Mouse (Mus musculus): ENCODE measurements around the gene Plppr3.

The Plppr3 gene

DNA sequence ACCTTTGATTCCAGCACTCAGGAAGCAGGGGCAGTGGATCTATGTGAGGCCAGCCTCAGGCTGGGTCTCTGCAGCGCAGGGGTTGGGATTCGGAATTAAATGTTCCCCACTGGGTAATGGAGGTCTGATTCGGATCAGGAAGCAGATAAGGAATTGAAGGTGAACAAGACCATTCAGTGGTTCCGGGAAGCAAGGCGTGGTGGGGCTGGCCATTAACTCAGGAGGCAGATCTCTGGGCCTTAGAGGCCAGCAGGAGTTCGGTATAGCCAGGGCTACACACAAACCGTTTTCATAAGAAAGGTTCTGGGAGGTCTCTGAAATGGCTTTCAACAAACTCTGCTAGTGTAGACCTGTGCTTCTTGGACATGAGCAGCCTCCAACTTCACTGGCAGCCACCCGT, 21.6 kb downstream of the Plppr3 start:
- DNase-seq (ENCODE audit: low spot score in 2 of 2) = no peak

DNA sequence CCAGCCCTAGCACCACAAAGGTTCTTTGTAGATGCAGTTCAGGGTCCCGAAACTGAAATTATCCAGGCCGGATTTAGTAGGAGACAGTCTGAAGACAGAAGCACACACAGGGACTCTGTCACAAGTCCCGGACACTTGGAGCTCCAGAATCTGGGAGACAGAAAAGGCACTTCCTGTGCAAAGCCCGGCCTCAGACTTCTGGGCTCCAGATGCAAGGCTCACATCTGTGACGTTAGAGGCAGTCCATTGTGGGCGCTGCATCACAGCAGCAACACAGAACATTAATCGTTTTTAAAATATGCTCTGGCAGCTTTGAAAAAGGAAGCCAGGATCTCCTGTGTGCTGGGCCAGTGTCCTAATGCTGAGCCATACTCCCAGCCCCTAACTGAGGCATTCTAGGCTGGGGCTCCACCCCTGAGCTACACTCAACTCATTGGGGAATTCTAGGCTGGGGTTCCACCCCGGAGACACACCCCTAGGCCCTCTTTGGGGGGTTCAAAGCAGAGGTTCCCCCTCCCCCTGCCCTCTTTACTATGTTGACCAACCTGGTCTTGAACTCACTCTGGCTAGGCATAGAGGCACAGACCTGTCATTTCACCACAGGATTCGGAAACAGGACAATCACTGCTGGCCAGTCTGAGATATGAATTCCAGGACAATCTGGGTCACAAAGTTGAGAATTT, 22.2 kb downstream of the Plppr3 start:
- DNase-seq (ENCODE audit: low spot score in 2 of 2) = no peak

DNA sequence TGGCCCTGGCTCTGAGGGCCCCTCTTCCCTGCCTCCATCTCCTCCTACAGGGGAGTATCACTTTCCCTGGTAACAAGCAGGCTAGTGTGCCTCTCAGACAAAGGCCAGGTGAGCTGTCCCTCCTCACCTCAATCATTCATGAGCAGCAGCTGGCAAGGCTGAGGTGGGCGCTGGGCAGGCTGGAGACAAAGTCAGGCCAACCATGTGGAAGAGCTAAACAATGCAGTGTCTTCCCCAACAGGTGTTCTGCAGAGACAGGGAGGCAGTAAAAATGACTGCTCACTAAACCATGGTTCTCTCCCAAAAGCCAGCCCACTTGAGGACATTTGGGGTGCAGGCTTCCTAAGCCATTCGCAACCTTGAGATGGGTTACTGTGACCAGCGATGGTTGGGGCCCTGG, 22.8 kb downstream of the Plppr3 start:
- DNase-seq (ENCODE audit: low spot score in 2 of 2) = no peak

DNA sequence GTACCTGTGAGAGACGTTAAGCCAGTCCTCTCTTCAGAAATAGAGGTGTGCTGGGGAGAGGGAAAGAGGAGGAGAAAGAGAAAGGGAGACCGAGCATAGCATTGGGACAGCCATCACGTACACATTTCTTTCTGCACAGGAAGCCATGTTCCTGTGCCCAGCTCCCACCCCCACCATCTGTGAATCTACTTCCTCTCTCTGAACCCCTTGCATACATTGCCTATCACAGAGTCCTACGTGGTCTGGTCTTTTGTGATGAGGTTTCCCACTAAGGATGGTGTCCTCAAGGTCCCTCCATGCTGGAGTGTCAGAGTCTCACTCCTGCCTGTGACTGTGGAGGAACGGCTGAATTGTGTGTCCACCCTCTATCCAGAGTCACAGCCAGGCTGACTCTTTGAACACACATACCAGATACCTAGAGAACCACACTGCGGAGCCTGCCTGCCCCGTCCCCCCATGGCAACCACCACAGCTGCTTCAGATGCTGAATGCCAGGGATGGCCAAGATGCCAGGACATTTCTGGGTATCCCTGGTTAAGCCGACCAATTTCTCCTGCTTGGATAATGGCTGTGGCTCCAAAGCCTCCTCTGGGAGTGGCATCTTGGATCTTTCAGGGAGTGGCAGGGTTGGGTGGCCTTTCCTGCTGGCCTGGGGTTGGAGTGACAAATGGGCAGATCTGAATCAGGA, 24.3 kb downstream of the Plppr3 start:
- DNase-seq (ENCODE audit: low spot score in 2 of 2) = no peak

DNA sequence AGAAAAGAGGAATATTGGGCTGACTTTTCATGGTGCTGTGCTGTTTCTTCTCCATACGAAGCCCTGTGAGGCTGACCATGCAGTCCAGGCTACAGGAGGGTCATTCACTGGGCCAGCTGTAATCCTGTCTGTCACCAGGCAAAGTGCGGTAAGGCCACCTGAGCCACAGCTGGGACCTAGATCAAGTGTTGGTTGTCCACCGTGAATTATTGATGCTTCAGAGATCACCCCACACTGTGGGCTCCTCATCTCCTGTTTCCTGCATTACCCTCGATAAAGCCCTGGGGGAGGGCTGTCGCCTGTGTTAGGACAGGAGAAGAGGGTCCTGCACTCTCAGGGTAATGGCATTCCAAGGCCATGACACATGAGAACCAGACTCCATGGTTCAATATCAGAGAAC, 27.9 kb downstream of the Plppr3 start:
- no peak for DNase-seq (ENCODE audit: low spot score in 2 of 2)

DNA sequence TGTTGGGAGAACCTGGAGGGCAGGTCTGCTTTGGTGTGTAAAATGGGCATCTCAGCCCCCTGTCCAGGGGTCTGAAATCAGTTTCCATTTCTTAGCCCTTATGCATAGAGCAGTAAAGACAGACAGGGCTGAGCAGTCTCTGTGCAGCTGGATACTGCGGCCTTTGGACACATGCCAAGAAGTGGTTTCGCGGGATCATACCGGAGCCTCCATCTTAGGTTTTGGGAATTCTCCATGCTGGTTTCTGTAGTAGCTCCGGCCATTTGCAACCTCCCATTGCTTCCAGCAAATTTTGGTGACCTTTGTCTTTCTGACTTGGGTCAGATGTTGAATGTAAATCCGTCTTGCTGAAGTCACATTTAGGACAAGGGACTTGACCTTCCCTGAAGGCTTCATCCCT, 31.0 kb downstream of the Plppr3 start:
- DNase-seq (ENCODE audit: low spot score in 2 of 2) = no peak

DNA sequence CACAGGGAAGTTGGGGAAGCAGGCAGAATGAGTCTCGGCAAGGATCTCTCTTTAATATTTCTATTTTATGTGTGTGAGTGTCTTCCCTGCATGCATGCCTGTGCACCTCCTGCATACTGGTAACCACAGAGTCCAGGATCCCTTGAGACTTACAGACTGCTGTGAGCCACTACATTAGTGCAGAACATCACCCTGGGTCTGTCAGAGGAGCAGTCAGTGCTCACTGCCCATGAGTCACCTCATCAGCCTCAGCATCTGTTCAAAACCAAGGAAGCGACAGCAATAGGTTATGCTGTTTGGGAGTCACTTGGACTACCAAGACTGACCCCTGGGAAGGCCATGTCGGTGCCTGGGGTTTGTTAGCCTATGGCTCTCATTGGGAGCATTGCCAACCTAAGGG, 32.1 kb downstream of the Plppr3 start:
- no peak for DNase-seq (ENCODE audit: low spot score in 2 of 2)

DNA sequence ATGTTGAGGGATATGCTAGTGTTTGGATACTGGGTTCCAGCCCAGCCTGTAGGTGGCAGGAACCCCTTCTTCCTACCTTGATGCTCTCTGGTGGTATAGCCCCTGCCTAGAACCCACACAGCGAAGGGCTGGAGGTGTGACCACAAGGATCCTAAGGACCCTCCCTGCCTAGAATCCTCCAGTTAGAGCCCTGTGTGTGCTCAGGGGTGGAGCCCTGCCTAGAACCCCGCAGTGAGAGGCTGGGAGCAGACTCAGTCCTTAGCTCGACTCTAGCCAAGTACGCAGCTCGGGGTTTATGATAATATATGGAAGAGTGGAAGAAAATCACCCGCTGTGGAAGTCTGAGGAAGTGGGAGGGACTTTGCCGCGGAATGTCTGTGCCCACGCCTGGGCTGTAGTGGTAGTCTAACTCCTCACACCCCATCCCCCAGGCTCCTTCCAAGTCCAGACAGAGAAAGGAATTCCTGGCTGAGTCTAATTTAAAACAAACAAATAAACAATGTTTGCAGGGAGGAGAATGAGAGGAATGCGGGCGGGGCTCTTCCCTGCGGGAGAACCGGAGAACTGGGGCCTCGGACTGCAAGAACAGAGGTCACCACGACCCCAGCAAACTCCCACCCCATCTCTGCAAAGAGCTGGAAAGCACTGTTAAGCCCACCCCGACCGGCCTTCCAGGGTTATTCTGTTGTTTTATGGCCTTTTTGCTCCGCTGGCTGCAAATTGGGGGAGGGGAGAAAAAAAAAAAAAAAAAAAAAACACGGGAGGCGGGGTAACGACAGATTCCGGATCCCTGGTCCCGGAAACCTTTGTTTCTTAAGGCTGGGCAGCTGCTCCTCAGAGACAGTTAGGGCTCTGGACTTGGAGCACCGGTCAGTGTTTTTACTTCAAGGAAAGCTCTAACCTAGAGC, 33.5 kb downstream of the Plppr3 start:
- DNase-seq (ENCODE audit: low spot score in 2 of 2) = peak; percentile 58 to 76

DNA sequence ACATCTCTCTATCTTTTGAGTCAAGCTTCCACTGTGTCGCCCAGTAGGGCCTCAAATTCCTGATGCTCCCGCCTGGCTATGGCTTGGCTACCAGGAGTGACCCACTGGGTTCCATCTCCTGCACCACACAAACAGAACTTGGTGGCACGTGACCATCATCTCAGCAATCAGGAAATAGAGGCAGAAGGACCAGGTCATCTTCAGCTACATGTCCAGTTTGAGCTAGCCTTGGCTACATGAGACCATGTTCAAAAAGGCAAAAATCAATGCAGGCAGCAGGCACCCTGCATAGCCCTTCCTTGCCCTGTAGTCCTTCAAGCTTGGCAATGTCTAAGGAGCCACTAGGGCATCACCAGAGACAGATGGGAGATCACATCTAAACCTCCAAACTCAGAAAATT, 34.3 kb downstream of the Plppr3 start:
- DNase-seq (ENCODE audit: low spot score in 2 of 2) = no peak

DNA sequence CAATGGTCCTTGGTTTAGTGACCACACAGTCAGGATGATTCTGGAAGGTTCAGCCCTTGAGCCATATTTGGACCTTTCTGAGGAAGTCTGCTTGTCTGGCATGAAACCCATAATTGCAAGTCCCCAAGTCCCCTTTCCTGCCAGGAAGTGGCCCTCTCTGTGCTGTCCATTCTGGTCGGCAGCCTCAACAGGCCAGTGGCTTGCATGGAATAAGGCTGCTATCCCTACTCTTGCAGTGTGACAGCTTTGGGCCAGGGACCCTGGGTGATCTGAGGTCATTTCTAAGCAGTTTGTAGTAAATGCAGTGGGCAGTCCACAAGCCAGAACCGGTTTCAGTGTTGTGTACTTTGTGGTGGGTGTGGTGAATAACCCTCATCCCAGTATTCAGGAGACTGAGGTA, 36.3 kb downstream of the Plppr3 start:
- DNase-seq (ENCODE audit: low spot score in 2 of 2) = no peak

DNA sequence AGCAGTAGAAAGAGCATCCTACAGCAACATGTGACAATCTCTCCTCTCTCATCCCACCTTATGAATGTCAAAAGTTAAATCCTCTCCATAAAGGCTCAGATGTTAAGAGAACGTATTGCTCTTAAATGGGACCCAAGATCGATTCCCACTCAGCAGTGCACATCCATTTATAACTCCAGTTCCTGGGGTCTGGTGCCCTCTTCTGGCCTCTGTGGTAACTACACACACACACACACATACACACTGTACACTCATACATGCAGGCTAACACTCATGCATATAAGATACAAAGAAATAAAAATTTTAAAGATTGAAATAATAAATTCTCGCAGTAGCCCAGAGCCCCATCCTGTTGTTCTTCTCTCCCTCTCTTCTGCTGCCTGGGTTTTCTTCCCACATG, 37.5 kb downstream of the Plppr3 start:
- no peak for DNase-seq (ENCODE audit: low spot score in 2 of 2)

DNA sequence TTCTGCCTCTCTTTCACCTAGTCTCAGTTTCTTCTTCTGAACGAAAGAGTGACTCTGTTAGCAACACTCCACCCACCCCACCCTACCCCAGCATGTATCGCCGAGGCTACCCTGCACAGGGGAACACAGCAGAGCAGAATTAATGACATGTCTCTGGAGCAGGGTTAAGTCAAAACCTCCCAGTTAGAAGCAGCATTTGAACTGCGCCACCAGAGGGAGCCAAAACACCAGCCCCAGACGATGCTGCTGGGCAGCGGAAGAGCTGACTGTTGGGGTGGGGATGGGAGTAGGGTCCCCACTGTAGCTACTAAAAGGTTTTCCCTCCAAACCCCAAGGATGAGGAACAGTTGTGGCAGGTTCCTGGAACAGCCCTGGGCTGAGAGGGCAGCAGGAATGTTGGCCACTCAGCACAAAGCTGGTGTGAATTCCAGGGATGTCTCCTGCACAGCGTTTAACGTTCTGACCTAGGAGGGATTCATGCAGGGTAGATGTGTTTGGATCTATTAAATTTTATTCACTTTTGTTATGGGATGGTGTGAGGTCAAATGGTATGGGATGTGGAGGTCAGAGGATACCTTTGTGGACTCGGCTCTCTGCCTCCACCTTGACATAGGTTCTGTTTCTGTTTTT, 39.5 kb downstream of the Plppr3 start:
- peak in 1 of 2 experiments; percentile 59 for DNase-seq (ENCODE audit: low spot score in 2 of 2)

DNA sequence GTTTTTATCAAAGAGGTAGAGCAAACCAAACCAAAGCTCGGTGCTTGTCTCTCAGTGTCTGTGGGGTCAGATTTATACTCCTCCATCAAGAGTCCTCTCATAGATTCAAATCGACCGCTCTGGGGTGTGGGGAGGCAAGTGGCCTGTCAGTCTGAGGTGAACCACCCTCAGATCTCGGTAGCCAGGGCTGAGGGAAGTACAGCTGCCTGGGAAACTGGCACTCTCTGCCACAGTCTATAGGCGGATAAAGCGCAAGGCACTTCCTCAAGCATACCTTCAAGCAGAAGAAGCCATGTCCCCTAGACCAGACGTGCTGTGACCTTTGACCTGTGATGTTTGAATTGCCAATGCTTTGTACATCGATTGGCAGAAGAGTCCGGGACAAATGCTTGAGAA, 41.6 kb downstream of the Plppr3 start:
- DNase-seq (ENCODE audit: low spot score in 2 of 2) = no peak

DNA sequence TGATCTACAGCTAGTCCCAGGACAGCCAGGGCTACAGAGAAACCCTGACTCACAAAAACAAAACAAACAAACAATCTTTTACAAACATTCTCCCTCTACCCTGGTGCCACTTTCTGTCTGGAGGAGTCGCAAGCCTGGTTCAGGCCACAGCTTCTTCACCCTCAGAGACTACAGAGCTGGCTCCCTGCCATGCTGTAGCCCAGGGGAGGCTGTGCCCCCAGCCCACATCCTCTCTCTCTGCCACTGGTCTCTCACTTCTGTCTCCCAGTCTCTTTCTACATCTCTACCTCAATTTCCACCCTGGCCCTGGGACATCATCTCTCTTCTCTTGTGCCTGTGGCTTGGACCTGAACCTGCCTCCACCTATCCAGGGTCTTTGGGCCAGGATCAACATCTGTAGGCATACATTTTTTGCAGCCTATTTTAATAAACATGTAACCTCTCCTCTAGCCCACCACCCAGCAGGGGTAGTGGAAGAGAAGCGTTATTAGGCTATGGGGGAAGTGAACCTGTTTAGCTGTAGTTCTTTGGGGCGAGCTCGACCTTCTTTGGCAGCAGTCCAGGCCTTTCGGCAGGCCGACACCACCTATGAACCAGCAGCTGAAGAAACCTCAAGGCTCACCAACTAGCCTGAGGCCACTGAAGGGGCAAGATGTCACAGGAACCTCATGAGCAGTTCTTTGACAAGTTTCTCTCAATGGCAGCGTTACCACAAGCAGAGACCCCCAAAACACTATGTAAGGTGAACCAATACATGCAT, 42.2 kb downstream of the Plppr3 start:
- DNase-seq (ENCODE audit: low spot score in 2 of 2) = no peak

DNA sequence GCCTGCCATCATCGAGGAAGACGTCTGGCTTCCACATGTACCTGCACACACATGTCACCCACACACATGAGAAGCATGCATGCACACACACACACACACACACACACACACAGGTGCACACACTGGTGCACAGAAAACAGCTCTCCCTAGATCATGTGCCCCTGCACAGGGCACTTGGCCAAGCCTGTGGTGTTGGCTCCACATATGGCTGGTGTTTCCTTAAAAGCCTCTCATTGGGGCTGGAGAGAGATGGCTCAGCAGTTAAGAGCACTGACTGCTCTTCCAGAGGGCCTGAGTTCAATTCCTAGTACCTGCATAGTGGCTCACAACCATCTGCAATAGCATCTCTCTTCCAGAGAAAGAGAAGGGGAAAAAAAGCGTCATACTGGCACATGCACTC, 42.9 kb downstream of the Plppr3 start:
- no peak for DNase-seq (ENCODE audit: low spot score in 2 of 2)

DNA sequence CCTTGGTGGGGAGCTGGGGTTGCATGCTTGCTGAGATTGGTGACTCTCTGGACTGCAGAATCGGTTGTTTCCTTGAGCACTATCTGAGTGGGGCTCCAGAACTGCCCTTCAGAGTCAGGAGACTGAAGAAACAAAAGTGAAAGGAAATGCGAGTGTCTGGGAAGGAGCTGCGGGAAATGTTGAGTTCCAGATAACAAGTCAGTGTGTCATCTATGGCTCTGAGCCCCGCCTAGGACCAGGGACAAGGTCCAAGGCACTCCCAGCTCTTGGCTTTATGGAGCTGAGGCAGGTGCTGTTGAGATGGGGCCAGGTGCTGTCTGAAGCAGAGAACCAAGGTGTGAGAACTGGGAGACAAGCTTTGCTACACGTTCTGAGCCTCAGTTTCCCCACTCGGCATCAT, 50.0 kb downstream of the Plppr3 start:
- DNase-seq (ENCODE audit: low spot score in 2 of 2) = no peak

DNA sequence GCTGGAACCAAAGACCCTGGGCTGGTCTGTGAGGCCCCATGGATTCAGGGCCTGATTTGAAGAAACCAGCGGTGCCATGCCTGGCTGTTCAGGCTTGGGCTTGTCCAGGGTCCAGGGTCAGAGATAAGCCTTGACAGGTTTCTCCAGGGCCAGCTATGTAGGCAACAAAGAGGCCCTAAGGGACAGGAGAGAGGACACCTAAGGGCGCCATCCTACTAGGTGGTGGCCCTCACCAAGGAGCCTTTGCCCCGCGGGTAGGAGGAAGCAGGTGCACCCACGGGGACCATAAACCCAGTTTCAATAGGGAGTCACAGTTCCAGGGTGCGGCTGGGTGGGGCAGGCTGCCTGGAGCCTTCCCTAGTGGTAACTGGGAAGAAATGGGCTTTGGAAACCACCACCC, 51.4 kb downstream of the Plppr3 start:
- no peak for DNase-seq (ENCODE audit: low spot score in 2 of 2)

DNA sequence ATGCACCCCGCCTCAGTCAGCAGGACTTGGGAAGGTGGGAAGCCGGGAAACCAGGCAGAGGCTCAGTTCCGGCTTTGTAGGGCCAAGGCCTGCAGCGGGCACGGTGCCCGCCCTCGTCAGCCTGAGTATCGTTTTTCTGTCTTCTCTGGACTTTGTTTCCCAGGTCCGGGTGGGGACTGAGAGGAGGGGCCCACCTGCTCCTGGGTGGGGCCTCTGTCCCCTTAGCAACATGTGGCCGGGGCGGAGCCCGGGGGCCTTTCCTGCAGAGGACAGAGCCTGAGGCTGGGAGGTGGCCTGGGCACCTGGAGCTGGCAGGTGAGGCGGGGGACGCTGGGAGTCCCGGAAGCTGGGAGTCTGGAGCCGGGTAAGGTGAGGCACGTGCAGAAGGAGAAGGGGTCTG, 52.1 kb downstream of the Plppr3 start:
- DNase-seq (ENCODE audit: low spot score in 2 of 2) = no peak

DNA sequence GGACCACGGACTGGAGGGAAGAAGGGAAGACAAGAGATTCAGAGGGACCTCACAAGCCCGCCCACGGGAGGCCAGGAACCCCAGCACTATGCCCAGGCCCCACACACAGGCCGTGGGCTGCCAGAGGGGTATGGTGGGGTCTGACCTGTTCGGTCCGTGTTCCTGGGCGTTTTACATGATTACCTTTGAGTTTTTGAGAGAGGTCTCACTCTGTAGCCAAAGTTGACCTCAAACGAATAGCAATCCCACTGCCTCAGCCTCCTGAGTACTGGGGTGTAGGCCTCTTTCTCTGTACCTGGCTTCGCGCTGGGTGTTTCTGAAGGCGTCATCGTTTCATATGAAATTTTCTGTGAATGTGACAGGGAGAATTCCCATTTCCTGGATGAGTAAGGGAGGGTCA, 52.7 kb downstream of the Plppr3 start:
- no peak for DNase-seq (ENCODE audit: low spot score in 2 of 2)

DNA sequence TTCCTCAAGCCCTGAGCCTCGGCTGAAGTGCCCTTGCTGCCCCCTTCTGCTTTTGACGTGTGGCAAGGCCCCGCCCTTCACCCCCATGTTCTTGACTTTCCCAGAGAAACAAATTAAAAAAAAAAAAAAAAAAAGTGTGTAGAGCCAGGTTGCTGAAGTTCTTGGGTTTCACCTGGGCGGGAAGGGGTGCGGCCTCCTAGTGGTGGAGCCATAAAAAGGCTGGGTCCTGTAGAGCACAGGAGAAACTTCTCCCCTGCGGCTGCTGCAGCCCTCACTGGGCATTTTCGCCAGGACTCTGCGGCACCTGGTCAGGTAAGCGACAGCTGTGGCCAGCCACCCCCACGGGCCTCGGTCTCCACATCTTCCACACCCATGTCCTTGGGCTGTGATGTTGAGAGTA, 53.7 kb downstream of the Plppr3 start, which contains the start of gene Misp:
Gene Misp (plus strand): TSS at position 208 of the 400 bp plus-strand sequence.
- no peak for DNase-seq (ENCODE audit: low spot score in 2 of 2)

DNA sequence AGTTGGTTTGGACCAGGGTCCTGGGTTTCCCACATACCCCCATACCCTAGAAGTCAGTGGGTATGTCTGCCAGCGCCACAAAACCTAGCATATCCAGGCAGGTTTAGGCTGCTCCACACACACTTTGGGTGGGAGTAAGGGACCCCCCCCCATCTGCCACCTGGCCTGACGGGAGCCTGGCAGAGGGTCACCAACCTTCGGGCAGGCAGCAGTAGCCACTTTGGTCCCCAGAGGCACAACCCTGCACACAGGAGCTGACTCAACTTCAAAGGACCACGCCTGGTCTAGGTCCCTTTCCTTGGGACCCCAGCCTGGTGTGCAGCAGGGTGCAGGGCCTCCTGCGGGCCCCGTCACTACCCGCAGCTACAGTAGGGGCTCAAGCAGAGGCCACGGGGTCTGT, 54.2 kb downstream of the Plppr3 start:
- DNase-seq (ENCODE audit: low spot score in 2 of 2) = no peak
